Mouse (Mus musculus) midbrain, postnatal 0 days (tissue): ENCODE measurements around the gene Wdr70. TPM values are rescaled to one million over a fixed set of nuclear protein-coding genes. Genes with fewer than 3 reads are reported as not detected.

Source experiments
- ATAC-seq: fragments of 200-750 bp; cut with Nextera tagmentation; 2 replicates; pipeline ENCODE4 v1.8.0; 2017; ENCODE audit warnings: moderate number of reproducible peaks, mild to moderate bottlenecking, moderate TSS enrichment, moderate library complexity; ENCODE audit not compliant: low FRiP score
- DNase-seq: peaks from one replicate; pipeline ENCODE4 v3.0.0-alpha.2; 2015; ENCODE audit warnings: low spot score
- H3K27ac ChIP-seq: fragments of 300-500 bp; sonication (generic); 2 replicates; pipeline ENCODE4 v1.5.1; 2014; ENCODE audit warnings: low read depth, mild to moderate bottlenecking, low read length, mixed read lengths
- H3K27me3 ChIP-seq: fragments of 300-500 bp; sonication (generic); 2 replicates; pipeline ENCODE4 v1.6.1; 2014; ENCODE audit warnings: low read length, control low read depth, mixed read lengths; ENCODE audit not compliant: insufficient read depth
- H3K36me3 ChIP-seq: fragments of 300-500 bp; sonication (generic); 2 replicates; pipeline ENCODE4 v1.6.1; 2014; ENCODE audit warnings: low read length, control low read depth, mixed read lengths; ENCODE audit not compliant: insufficient read depth
- H3K4me1 ChIP-seq: fragments of 300-500 bp; sonication (generic); 2 replicates; pipeline ENCODE4 v1.6.1; 2014; ENCODE audit warnings: mild to moderate bottlenecking, control low read depth, antibody characterized with exemption, low read length, mixed read lengths; ENCODE audit not compliant: insufficient read depth
- H3K4me2 ChIP-seq: fragments of 300-500 bp; sonication (generic); 2 replicates; pipeline ENCODE4 v1.6.1; 2014; ENCODE audit warnings: low read depth, mild to moderate bottlenecking, low read length, mixed read lengths; ENCODE audit not compliant: poor library complexity, severe bottlenecking
- H3K4me3 ChIP-seq: fragments of 300-500 bp; sonication (generic); 2 replicates; pipeline ENCODE4 v1.5.1; 2014; ENCODE audit warnings: low read depth, mild to moderate bottlenecking, low read length, moderate library complexity
- H3K9ac ChIP-seq: fragments of 300-500 bp; sonication (generic); replicated peaks from 2 replicates; pipeline ENCODE4 v1.6.1; 2014; ENCODE audit warnings: mild to moderate bottlenecking, low read length, moderate library complexity, mixed read lengths; ENCODE audit not compliant: poor library complexity, severe bottlenecking
- H3K9me3 ChIP-seq: fragments of 300-500 bp; sonication (generic); 2 replicates; pipeline ENCODE4 v1.6.1; 2016; ENCODE audit warnings: low read length, control low read depth
- CTCF ChIP-seq: IDR thresholded peaks from 2 replicates; pipeline ENCODE4 v1.5.1; 2016; ENCODE audit warnings: antibody characterized with exemption, mild to moderate bottlenecking
- WGBS: fragments of 180-500 bp; shearing (Covaris S2); extraction: QIAGEN DNeasy Blood & Tissue Kit; methylation state at CpG from one replicate; pipeline ENCODE4 v1.1.7; 2014; 5-methylcytosine and 5-hydroxymethylcytosine counted together
- polyA plus RNA-seq: library from polyadenylated mRNA; unstranded; fragments of >200 nt; fragmentation: Nextera tagmentation; extraction: Ambion mirVana; gene quantifications from 2 replicates; pipeline ENCODE4 v1.2.1, GENCODE M21; 2015
- total RNA-seq: library from RNA; depleted of rRNA; stranded (reverse); fragments of >200 nt; gene quantifications from 2 replicates; pipeline ENCODE4 v1.2.3, GENCODE M21; 2014

Wdr70 gene
- total and polyA plus RNA-seq, 2 experiments from 2014 or later = 44.6 to 68.6 TPM

- H3K4me1 ChIP-seq = no peaks in the 10 kb centered on the region
- H3K27me3 ChIP-seq = no peaks in the 10 kb centered on the region
- no peak overlapping the region for H3K4me3 ChIP-seq
- no peaks in the 10 kb centered on the region for H3K9me3 ChIP-seq
- H3K4me2 ChIP-seq = no peak overlapping the region
- 72% methylated on average over 7 of the region's 7 CpGs for WGBS
- TF ChIP-seq CTCF = no peak
- no peaks in the 10 kb centered on the region for H3K36me3 ChIP-seq
- H3K9ac ChIP-seq = no peak overlapping the region
- ATAC-seq = no peak
- H3K27ac ChIP-seq = no peak overlapping the region
- no peak for DNase-seq
These were observed 87.6 kb downstream of the Wdr70 start for GRCm38 (mm10) chr15:8011418-8011817.

- H3K27me3 ChIP-seq = no peaks in the 10 kb centered on the region
- no peaks in the 10 kb centered on the region for H3K9me3 ChIP-seq
- no peak overlapping the region for H3K4me3 ChIP-seq
- no peak overlapping the region for H3K27ac ChIP-seq
- H3K4me2 ChIP-seq = no peak overlapping the region
- DNase-seq (no peak), ATAC-seq (no peak)
- H3K4me1 ChIP-seq = no peaks in the 10 kb centered on the region
- TF ChIP-seq CTCF = no peak
- no peak overlapping the region for H3K9ac ChIP-seq
- WGBS = 86% methylated on average over 8 of the region's 8 CpGs
- no peaks in the 10 kb centered on the region for H3K36me3 ChIP-seq
These were observed 91.6 kb downstream of the Wdr70 start for GRCm38 (mm10) chr15:8007413-8007812.

- Histone ChIP-seq H3K9me3 (no peaks in the 10 kb centered on the region), H3K4me2 (no peak overlapping the region), H3K27ac (no peak overlapping the region), H3K27me3 (no peaks in the 10 kb centered on the region), H3K4me1 (no peaks in the 10 kb centered on the region), H3K9ac (no peak overlapping the region), H3K4me3 (no peak overlapping the region), H3K36me3 (no peaks in the 10 kb centered on the region)
- ATAC-seq (no peak), DNase-seq (no peak)
- 90% methylated on average over 1 of the region's 1 CpGs for WGBS
- TF ChIP-seq CTCF = no peak
These were observed 93.0 kb downstream of the Wdr70 start for GRCm38 (mm10) chr15:8006056-8006455.

GRCm38 (mm10) chr15:8005506-8005905 is 93.5 kb downstream of the Wdr70 start:
- H3K27me3 ChIP-seq = no peaks in the 10 kb centered on the region
- ATAC-seq (no peak), DNase-seq (peak; percentile 46)
- H3K4me2 ChIP-seq = no peak overlapping the region
- no peaks in the 10 kb centered on the region for H3K4me1 ChIP-seq
- no peaks in the 10 kb centered on the region for H3K36me3 ChIP-seq
- no peaks in the 10 kb centered on the region for H3K9me3 ChIP-seq
- TF ChIP-seq CTCF = 0 out of 2 replicates have a peak, but pooled peaks have one; percentile 25
- H3K27ac ChIP-seq = no peak overlapping the region
- WGBS = 59% methylated on average over 5 of the region's 5 CpGs
- no peak overlapping the region for H3K4me3 ChIP-seq
- H3K9ac ChIP-seq = no peak overlapping the region

- no peak for TF ChIP-seq CTCF
- Histone ChIP-seq H3K27me3 (no peaks in the 10 kb centered on the region), H3K4me2 (no peak overlapping the region), H3K4me1 (no peaks in the 10 kb centered on the region), H3K27ac (no peak overlapping the region), H3K4me3 (no peak overlapping the region), H3K36me3 (no peaks in the 10 kb centered on the region), H3K9me3 (no peaks in the 10 kb centered on the region), H3K9ac (no peak overlapping the region)
- ATAC-seq (no peak), DNase-seq (no peak)
- 90% methylated on average over 8 of the region's 8 CpGs for WGBS
These were observed 95.2 kb downstream of the Wdr70 start for GRCm38 (mm10) chr15:8003789-8004188.

GRCm38 (mm10) chr15:7998843-7999546 is 100.0 kb downstream of the Wdr70 start:
- Histone ChIP-seq H3K9ac (no peak overlapping the region), H3K4me1 (no peaks in the 10 kb centered on the region), H3K9me3 (no peaks in the 10 kb centered on the region), H3K4me3 (no peak overlapping the region), H3K27me3 (no peaks in the 10 kb centered on the region), H3K36me3 (no peaks in the 10 kb centered on the region), H3K27ac (no peak overlapping the region), H3K4me2 (no peak overlapping the region)
- no peak for DNase-seq
- no peak for ATAC-seq
- TF ChIP-seq CTCF = no peak
- WGBS = 64% methylated on average over 14 of the region's 14 CpGs
